Mouse (Mus musculus) embryo, embryonic 11.5 days (tissue): ENCODE measurements at regions not wholly inside any gene's neighbourhood (a gene's known extent, or its start where the extent isn't known, plus 50 kb on each side); places are given as distances from the start of the nearest gene placed in this dataset.
"Not testable (repeated sequence)": the region's sequence is repeated elsewhere in the genome, so short reads cannot be mapped to it uniquely, and the experiment has no call there.

ENCODE experiments used
- DNase-seq: peaks from one replicate; pipeline ENCODE4 v3.0.0-alpha.2; 2012; ENCODE audit warnings: low read depth, low spot score

DNA sequence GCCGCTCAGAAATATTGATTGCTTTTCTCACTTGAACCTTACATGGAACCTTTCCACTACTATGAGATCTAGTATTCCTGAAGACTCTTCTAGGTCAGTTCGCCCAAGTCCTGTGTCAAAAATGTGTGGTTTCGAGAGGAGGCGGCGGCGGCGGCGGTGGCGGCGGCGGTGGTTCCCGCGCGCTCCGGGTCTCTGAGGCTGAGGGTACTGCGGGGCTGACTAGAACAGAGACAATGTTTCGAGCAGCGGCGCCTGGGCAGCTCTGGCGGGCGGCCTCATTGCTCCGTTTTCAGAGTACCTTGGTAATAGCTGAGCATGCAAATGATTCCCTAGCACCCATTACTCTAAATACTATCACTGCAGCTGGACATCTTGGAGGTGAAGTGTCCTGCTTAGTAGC lies 957.0 kb upstream of the Gm597 start:
- not testable (repeated sequence) for DNase-seq

DNA sequence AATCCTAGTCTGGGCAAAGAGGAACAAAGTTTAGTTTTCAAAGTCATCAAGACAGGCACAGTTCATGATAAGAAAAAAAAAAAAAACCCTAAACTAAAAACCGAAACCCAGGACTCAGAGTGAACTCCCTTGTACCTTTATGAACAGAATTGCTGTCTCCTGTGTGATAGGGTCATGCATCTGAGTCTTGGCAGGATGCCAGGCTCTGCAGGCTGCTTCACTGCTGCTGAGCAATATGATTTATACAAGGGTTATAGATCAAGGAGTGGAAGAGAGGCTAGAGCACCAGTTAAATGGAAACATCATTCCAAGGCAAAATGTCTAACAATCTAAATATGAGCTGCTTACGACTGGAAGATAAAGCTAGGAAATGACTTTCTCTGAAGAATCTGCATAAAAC lies 951.9 kb upstream of the Gm597 start:
- peak; percentile 57 for DNase-seq
